Mouse (Mus musculus): ENCODE measurements around the gene Gm5244.

- TF ChIP-seq POLR2A (IDR thresholded peaks at IDR 0.05; ENCODE audit: low read depth, low read length) (no peak), CTCF (IDR thresholded peaks at IDR 0.05; ENCODE audit: extremely low read depth, insufficient read depth, insufficient read length, insufficient replicate concordance) (no peak)
Observed at GRCm38 (mm10) chr19:12818507-12818906, 28.0 kb upstream of the Gm5244 start.

Measured in spleen, adult 2 months (tissue).